Mouse (Mus musculus) fat pad, adult 2 months (tissue): ENCODE results near the gene Zfp777.

ENCODE experiments used
- DNase-seq: peaks from one replicate; pipeline ENCODE4 v3.0.0-alpha.2; 2011; ENCODE audit warnings: low read depth, low spot score; ENCODE audit errors: extremely low read depth

Gene Zfp777

GRCm38 (mm10) chr6:48048426-48049272 is at the start of gene Zfp777:
Gene Zfp777, minus strand, starts transcription at chr6:48048911.
- DNase-seq = peak; percentile 8

DNA sequence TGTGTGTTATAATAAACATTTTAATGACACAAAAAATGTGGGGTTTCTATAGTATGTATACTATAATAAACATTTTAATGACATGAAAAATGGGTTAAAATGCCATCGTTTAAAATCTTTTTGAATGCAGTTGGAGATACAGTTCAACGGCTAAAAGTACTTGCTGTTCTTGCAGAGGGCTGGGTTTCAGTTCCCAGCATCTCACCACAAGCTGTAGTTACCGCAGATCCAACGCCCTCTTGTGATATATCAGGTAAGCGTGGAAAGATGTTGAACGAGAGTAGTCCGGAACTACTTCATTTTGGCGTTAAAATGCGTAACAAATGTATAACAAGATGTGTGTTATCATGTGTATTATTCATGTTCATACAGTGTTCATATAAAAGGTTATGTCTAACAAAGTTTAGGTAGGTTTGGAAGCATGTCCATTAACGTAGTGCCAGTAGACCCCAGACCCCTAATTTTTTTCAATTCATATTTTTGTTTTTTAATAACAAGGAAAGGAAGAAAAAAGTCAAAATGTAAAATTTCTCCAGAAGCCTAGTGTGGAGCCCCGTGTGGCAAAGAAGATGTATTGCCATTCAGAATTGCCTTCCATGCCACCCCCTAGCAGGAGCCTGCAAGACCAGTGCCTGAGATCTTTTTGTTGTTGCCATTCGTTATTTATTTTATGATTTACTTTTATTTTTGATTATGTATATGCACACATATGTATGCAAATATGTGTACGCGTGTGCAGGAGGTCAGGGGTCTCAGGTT is 38.4 kb upstream of the Zfp777 start:
- DNase-seq = no peak

GRCm38 (mm10) chr6:48086471-48086878 is 37.8 kb upstream of the Zfp777 start, which contains the start of gene Zfp746:
Gene Zfp746, minus strand, starts transcription at chr6:48086593.
- DNase-seq = no peak

- DNase-seq = no peak
These were observed 37.1 kb upstream of the Zfp777 start for GRCm38 (mm10) chr6:48085521-48086404.

DNA sequence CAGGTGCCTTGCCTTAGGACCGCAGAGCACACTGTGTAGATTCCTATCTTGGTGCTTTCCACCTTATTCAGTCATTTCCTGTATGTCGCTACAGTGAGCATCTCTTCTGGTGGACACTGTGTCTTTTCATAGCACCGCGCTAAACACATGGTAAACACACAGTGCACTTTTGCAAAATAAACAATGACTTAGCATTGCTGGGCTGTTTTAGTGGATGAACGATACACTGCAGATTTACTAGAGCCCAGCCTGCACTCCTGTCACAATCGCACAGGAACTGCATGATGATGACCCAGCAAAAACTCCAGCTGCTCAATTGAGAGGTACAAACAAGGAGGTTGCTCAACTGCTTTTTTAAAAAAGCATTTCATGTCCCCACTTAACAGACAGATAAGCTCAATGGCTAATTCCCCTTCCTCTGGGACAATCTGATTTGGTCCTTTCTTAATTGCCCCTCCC is 35.1 kb upstream of the Zfp777 start:
- DNase-seq = no peak

DNA sequence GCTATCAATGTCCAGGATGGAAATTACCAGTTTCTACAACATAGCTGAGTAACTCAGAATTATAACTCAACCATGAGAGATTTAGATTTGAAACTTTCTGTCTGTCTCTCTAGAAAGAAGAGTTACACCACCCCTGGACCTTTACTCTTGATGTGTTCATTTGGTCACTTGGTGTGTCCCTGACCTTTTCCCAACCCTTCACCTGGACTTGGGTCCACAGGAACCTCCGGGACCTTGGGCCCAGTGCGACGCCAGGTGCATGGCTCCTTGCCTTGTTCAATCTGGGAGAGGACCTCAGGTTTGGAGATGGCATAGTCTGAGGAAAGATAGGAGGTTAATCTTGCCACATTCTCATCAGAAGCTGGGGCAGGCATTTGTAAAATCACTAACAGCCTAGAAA is 33.2 kb upstream of the Zfp777 start:
- DNase-seq = no peak

DNA sequence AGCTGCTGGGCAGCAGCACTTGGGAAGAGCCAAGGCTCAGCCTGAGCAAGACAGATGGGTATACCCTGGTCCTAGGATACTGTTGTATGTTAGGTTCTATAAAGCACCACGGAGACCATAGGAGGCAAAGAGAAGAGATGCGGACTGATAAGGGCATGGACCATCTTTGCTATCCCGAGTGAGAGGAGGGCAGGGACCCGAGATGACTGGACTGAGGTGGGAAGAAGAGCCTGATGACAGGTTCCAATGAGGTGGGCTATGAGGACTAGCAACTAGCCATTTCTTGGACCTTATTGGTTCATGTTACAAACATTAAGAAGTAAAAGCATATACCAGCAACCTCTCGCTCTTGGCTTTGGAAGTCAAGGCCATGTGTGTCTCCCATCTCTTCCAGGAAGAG is 32.3 kb upstream of the Zfp777 start:
- no peak for DNase-seq

GRCm38 (mm10) chr6:48073316-48073715 is 24.6 kb upstream of the Zfp777 start:
- DNase-seq = no peak

DNA sequence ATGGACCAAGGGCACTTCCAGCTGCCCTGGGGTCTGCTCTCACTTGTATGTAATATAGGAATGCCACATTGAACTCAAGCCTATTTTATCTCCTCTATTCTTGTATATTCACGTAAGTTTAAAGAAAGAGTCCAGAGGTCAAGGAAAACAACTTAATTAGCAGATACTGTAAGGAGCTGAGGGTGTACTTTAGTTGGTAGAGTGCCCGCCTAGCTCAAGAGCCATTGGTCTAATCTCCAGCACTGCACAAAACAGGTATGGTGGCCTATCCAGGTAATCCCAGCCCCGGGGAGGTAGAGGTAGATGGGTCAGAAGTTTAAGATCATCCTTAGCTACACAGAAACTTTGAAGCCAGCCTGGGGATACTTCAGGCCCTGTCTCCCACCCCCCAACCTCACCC is 18.8 kb upstream of the Zfp777 start:
- DNase-seq = no peak

DNA sequence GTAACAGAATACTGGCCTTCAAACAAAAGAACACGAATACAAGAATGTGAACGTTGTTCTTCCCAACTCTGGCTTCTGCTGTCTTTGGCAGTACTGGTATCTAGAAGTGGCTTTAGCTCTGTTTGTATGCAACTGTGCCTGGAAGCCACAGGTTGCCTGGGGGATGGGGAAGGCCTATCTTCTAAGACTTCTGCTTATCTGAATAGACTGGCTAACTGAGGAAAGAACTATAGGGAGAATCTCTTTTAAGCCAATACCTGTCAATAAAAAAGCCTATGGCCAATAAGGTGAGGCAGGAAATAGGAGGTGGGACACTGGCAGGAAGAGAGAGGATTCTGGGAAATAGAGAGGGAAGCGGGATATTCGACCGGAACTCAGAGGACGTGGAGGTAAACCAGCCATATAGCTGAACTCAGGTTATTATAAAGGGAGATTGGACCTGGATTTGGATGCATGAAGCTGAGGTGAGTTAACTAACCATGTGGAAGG is 16.9 kb upstream of the Zfp777 start:
- DNase-seq = no peak

DNA sequence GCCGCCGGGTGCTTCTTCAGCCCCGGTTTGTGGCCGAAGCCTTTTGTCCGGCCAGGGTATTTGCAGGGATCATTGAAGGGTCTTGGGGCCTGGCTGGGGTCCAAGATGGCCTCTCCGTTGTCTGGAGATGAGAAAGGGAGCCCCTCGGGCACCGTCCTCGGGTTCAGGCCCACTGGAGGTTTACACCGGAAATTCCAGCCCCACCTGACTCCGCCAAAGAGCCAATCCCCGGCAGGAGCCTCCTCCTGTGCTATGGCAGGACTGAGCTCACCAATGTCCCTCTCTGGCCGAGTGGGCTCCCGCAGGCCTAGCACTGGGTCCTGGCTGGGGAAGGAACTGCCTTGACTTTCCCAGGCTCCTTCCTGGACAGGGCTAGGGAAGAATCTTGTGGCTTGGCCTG is 15.7 kb upstream of the Zfp777 start:
- no peak for DNase-seq

DNA sequence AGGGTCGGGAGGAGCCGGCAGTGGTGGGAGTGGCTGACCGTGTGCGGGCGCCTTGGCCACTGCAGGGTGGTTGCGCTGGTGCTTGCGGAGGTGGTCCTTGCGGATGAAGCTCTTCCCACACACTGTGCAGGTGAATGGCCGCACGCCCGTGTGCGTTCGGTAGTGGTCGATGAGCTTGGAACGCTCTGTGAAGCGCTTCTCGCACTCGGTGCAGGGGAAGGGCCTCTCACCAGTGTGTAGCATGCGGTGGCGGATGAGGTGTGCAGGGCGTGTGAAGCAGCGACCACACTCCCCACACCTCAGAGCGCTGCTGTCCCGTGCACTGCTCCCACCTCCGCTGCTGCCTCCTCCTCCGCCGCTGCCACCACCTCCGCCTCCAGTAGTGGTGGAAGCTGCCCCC is 15.2 kb upstream of the Zfp777 start:
- DNase-seq = no peak

GRCm38 (mm10) chr6:48060895-48061294 is 12.2 kb upstream of the Zfp777 start:
- DNase-seq = no peak

GRCm38 (mm10) chr6:48060421-48060820 is 11.7 kb upstream of the Zfp777 start:
- DNase-seq = no peak

DNA sequence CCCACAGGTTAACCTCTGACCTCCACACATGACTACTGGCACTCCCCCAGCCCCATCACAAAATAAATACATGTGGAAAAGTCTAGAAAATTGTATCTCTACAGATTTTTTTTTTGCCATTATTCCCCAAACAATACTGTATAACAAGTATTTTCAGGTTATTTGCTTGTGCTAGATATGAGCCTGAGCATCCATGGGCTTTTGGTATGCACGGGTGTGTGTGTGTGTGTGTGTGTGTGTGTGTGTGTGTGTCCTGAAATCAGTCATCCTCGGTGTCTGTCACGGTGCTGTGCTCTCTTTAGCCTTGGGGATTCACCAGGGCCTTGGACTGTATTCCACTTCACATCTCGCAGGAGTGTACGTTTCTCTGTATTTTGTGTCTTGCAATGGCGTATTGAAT is 3.4 kb upstream of the Zfp777 start:
- no peak for DNase-seq

DNA sequence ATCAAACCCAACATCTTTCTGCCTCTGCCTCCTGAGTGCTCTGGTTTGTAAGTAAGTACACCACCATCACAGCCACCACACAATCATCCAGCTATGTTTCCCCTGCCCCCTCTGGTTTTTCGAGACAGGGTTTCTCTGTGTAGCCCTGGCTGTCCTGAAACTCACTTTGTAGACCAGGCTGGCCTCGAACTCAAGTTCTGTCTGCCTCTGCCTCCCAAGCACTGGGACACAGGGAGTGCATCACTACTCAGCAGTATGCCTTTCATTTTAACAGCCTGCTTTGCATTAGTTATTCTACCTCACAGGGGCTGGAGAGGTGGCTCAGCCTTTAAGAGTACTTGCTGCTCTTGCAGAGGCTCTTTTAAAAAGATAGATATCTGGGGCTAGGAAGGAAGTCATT is 3.0 kb upstream of the Zfp777 start:
- DNase-seq = no peak

GRCm38 (mm10) chr6:48049273-48050065 is 758 bp upstream of the Zfp777 start:
- DNase-seq = no peak

DNA sequence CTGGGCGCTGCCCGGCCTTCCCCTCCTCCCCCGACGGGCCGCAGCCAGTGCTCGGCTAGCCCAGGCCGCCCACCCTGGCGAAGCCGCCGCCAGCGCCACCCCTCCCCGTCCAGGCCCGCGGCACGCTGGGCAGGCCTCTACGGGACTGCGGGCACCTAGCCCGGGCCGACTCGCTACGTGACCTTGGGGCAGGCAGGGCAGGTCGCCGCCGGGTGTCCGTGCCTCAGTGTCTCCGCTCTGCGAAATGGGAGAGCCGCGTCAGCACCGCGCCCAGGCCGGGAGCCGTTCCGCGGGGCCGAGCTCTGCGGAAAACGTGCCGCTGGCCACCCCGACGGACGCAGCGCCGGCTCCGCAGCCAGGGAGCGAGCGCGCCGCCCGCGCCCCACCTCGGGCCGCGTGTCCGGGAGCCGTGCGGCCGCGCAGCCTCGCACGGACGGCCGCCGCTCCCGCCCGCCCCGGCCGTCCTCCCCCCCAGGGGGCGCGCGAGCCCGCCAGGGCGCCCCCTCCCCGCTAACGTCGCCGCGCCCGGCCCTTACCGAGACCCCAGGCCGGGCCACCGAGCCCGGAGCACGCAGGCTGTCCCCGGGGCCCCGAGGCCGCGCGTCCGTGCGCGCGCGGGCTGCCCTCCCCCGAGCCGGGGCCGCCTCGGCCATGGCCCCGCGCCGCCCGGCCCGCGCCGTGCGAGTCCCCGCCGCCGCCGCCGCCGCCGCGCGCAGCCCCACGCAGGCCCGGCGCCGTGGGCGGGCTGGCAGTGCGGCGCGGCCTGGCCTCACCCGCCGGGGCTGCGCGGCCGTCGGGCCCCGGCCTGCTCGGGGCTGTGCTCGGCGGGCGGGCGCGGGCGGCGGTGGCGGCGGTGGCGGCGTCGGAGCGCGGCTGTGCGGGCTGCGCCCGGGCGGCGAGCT is 1.0 kb downstream of the Zfp777 start:
- DNase-seq = no peak

GRCm38 (mm10) chr6:48047114-48047449 is 1.6 kb downstream of the Zfp777 start:
- no peak for DNase-seq
